Mouse (Mus musculus) thymus, postnatal 0 days (tissue): ENCODE results near the gene Cdv3. TPM values are rescaled to one million over a fixed set of nuclear protein-coding genes. Genes with fewer than 3 reads are reported as not detected.

Experiments used
- polyA plus RNA-seq: library from polyadenylated mRNA; unstranded; fragments of >200 nt; fragmentation: Nextera tagmentation; extraction: Ambion mirVana; gene quantifications from 2 replicates; pipeline ENCODE4 v1.2.1, GENCODE M21; 2015

Cdv3 gene
- polyA plus RNA-seq, 1 experiment from 2014 or later, result 129 TPM

Other genes starting within 250 kb of the Cdv3 start
- 26.9 and 27.0 TPM in 2 replicates for gene Srprb, start 163.7 kb downstream of the Cdv3 start, polyA plus RNA-seq
- gene Gm20425, start 135.5 kb downstream of the Cdv3 start, polyA plus RNA-seq, result 3.7 and 4.1 TPM in 2 replicates
- gene Trf, start 135.4 kb downstream of the Cdv3 start, polyA plus RNA-seq, result 42.7 and 46.7 TPM in 2 replicates
- gene 1300017J02Rik, start 60.8 kb downstream of the Cdv3 start, polyA plus RNA-seq, result 1.5 and 2.9 TPM in 2 replicates
- 65.6 and 72.7 TPM in 2 replicates for gene Topbp1, start 60.6 kb downstream of the Cdv3 start, polyA plus RNA-seq
- 3.0 and 3.1 TPM in 2 replicates for gene Bfsp2, start 114.6 kb upstream of the Cdv3 start, polyA plus RNA-seq